Mouse (Mus musculus) ovary, postnatal 10 days (tissue): ENCODE measurements around the gene Wdr17.

ENCODE experiments used
- DNase-seq: peaks from one replicate; pipeline ENCODE4 v3.0.0; 2022; ENCODE audit warnings: low spot score

Gene Wdr17

DNA sequence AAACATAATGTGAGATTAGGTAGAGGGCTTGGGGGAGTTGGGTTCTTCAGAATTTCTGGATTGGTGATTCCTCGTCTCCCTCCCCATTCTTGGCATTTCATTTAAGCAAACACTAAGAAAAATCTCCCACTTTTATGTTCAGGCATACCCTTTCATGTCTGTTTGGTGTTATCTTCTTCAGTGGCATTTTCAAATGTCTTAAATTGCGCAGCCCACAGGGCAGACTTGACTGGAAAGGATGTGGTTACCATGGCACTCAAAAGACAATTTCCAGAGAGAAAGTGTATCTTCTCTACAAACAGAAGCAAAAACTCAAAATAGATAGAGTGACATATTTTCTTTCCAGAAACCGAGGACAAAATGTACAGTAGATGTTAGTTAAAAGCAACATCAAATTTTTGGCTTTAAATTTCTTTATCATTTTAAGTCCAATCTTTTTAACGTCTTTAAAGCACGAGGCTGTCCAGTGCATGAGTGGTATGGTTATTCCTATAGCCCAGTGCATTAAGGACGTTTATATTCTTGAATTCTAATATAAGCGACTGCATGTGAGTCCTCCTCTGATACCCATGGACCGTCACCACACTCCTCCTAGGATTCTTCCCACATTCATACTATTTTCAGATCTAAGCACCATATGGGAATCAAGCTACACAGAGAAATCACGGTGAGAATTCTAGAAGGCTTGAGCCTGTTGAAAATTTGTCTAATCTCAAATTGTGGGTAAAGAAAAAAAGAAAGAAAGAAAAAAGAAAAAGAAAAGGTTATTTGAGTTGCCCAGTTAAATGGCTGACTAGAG lies at the start of gene Wdr17:
Gene Wdr17 (minus strand): TSS at position 198 of the 799 bp plus-strand sequence.
- no peak for DNase-seq

DNA sequence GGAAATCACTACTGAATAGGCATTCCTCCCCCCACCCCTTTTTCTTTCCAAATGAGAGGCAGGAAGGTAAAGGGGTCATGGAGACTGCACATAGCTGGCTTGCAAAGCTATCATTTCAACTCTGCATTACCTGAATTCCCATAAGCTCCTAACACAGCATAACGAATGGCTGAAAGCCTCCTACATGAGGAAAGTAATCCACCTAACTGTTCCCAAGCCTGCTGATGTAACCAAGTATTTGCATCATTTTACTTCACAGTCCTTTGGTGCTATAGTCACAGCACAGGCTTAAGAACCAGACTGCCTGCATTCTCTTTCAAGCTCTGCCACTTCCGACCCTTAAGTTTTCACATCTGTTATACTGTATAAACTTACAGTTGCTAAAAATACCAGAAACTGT lies 45.3 kb upstream of the Wdr17 start:
- no peak for DNase-seq

- no peak for DNase-seq
Measured at GRCm38 (mm10) chr8:54924936-54925335, 38.0 kb upstream of the Wdr17 start.

GRCm38 (mm10) chr8:54922160-54922855 lies 35.3 kb upstream of the Wdr17 start:
- DNase-seq: no peak

- no peak for DNase-seq
Measured at GRCm38 (mm10) chr8:54917710-54918109, 30.7 kb upstream of the Wdr17 start.

DNA sequence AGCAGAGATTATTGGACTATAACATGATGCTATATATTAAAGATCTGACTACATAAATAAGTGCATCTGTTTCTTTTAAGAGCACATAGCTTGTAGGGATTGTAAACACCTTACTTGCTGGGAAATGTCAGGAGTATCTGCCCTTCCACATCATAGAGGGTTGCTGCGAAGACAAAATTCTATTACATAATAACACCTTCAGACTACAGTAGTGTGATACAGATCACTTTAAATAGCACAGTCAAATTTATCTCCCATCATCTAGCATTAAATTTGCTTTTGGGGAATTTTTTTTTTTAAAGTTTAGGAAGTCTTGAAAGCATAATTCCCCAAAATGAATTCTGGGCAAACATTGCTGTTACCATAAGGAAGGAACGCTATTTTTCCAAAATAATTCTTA lies 25.9 kb upstream of the Wdr17 start:
- no peak for DNase-seq

- no peak for DNase-seq
Measured at GRCm38 (mm10) chr8:54899444-54899843, 12.5 kb upstream of the Wdr17 start.

DNA sequence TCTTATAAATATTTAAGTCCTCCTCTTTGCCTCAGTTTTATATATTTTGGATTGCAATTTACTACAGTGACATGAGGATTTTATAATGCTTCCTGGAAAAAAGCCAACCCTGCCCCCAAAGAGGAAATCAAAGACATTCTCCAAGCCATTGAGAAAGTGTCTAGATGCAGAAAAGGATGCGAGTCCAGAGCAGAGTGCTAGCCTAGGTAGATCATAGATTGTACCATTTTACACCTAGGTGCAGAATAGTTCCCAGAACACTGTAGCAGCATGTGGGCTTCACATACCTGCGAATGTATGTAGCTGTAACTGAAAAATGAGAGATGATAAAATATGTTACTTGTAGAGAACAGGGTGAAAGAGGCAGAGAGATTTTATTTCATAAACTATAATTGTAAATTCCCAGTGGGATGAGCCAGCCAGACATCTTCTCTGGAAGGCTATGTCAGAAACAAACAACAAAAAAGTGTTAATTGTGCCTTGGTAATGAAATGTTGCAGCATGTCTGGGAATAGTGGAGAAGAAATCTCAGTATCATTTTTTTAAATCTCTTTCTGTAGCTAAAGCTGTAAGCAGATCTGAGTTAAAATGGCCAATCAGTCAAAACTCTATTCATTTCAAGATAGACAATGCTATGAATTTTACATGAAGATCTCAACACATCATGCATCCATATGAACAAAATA lies 7.8 kb upstream of the Wdr17 start:
- DNase-seq: no peak

DNA sequence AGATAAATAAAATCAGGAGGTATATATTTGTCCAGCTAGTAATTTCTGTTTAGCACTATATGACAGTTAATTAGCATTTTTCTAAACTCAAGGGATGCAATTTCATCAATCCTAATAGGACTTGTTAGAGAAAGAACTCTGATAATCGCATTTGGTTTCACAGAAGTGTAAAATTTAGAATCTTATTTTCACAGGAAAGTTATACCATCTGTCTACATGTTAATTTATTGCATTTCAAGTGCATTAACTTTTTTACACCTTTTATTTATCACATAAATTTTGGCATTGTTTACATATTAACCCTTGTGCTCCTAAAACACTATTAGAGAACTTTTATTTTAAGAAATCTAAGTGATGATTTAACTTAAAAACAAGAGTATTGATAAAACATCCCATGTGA lies 7.2 kb upstream of the Wdr17 start:
- DNase-seq: no peak

DNA sequence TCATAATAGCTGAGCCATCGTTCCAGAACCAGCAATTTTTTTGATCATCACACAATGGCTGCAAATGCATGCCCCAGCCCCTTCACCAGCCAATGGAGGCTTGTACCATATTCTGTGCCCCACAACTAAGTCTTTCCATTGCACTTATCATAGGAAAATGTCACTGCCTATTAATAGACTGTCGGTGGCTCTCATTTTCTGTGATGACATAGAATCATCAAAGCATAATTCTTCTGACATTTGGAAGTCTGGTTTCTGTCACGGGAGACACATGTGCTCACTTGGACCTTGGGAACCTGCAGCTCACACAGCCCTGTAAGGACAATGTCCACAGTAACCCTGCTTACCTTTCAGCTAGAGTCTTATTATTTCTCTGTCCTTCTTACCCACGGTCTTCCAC lies 424 bp downstream of the Wdr17 start:
- no peak for DNase-seq

GRCm38 (mm10) chr8:54876458-54876857 lies 10.5 kb downstream of the Wdr17 start:
- DNase-seq: no peak

DNA sequence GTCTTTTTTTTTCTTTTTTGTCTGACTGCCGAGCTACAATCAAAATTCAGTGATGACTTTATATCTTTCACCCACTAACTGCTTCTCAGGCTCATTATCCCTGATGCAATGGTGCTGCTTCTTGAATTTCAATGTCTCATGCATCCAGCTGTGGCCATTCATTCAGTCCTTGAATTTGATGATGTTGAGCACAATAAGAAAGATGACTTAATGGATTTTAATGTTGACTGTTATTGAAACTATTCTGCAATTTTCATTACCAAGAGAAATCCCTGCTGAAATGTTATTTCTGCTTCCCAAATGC lies 22.3 kb downstream of the Wdr17 start:
- no peak for DNase-seq

DNA sequence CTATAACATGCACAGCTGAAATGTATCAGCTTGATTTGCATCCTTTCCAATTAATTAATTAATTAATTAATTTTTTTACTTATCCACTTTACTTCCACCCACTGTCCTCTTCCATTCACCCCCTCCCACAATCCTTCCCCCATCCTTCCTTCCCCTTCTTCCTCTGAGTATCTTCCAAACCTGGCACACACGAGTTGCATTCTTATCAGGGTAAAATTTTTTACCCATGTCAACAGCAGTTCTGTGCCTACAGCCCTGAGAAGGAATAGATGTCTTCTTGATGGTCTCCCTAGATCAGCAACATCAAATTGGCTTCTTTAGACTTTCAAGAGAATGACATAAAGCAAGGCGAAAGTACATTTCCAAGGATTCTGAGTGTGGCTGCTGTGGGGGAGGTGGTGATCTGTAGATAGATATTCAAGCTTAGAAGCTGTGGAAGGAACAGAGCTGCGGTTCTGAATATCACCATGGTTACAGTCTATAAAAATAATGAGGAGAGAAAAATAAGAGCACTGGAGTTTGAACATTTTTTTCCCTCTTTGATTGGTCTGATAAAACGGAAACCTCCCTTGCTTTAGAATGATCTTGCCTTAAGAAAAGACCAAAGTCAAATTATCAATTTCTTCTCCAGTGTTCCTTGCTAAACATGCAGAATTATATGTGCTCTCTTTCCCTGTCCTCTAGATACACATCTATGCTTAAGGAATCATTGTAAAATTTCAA lies 22.8 kb downstream of the Wdr17 start:
- DNase-seq: no peak

GRCm38 (mm10) chr8:54836029-54836959 lies 50.7 kb downstream of the Wdr17 start:
- DNase-seq: no peak

GRCm38 (mm10) chr8:54829794-54830426 lies 57.1 kb downstream of the Wdr17 start:
- no peak for DNase-seq

DNA sequence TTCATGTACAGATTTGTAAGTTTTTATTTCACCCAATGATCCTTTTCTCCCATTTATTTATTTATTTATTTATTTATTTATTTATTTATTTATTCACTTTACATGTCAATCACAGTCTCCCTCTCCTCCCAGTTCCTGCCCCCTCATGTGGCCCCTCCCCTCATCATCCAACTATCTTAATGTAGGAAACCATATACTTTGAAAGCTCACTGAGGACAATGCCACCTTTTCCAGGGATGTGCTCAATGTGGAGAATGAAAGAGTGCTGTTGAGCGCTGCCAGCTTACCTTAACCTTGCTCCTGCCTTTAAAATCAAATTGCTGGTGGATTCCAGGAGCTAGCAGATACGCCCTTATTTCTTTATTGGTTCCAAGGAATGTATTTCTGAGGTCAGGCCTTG lies 59.0 kb downstream of the Wdr17 start:
- no peak for DNase-seq

GRCm38 (mm10) chr8:54822956-54823355 lies 64.0 kb downstream of the Wdr17 start:
- DNase-seq: no peak

GRCm38 (mm10) chr8:54818651-54819050 lies 68.3 kb downstream of the Wdr17 start:
- no peak for DNase-seq

DNA sequence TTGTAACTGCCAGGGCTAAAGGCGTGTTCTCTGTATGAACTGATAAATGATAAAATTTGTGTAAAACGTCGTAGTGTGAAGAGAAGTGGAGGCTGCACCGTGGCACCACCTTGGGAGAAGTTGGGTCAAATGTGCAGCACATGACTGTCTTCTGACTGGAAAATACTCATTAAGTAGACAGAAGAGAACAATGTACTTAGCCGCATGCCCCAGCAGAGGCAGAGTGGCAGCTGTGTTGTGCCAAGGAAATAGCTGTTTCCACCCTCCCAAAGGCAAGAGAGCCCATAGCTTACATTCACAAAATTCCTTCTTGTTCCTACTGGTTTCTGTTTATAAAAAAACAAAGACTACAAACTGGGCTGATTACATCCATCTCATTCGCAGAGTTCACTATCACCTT lies 78.8 kb downstream of the Wdr17 start:
- DNase-seq: no peak

- DNase-seq: no peak
Measured at GRCm38 (mm10) chr8:54806173-54806572, 80.8 kb downstream of the Wdr17 start.

- no peak for DNase-seq
Measured at GRCm38 (mm10) chr8:54792699-54793061, 94.3 kb downstream of the Wdr17 start.
